Mouse (Mus musculus) heart, adult 18-20 months (tissue): ENCODE results near the gene Cdyl. TPM values are rescaled to one million over a fixed set of nuclear protein-coding genes. Genes with fewer than 3 reads are reported as not detected.

Experiments
- DNase-seq, 2 experiments: peaks; one replicate each; pipeline ENCODE4 v3.0.0; 2021 to 2022; ENCODE audit warnings: mixed read lengths in 1 of 2
- total RNA-seq, 2 experiments: library from RNA; stranded (reverse); gene quantifications; 2 replicates each; pipeline ENCODE4 v1.2.3; 2021

The Cdyl gene
- total RNA-seq, 2 experiments from 2014 or later = 6.4 to 8.6 TPM

GRCm38 (mm10) chr13:35840102-35840501 is 180.5 kb downstream of the Cdyl start:
- DNase-seq = no peak

GRCm38 (mm10) chr13:35843383-35843782 is 183.8 kb downstream of the Cdyl start:
- no peak for DNase-seq

GRCm38 (mm10) chr13:35845306-35845705 is 185.7 kb downstream of the Cdyl start:
- no peak for DNase-seq

- DNase-seq = peak; percentile 35 to 45
Observed at GRCm38 (mm10) chr13:35848694-35849093, 189.1 kb downstream of the Cdyl start.

- no peak for DNase-seq
Observed at GRCm38 (mm10) chr13:35851581-35851980, 191.9 kb downstream of the Cdyl start.

GRCm38 (mm10) chr13:35852851-35853575 is 193.4 kb downstream of the Cdyl start:
- DNase-seq = no peak

GRCm38 (mm10) chr13:35857486-35857885 is 197.9 kb downstream of the Cdyl start:
- DNase-seq = no peak

GRCm38 (mm10) chr13:35860916-35861315 is 201.3 kb downstream of the Cdyl start:
- DNase-seq = peak; percentile 26

- DNase-seq = no peak
Observed at GRCm38 (mm10) chr13:35870659-35871058, 211.0 kb downstream of the Cdyl start.

GRCm38 (mm10) chr13:35871107-35871506 is 211.5 kb downstream of the Cdyl start:
- DNase-seq = no peak

- DNase-seq = no peak
Observed at GRCm38 (mm10) chr13:35875396-35875795, 215.8 kb downstream of the Cdyl start.

GRCm38 (mm10) chr13:35878282-35878681 is 218.6 kb downstream of the Cdyl start:
- peak; percentile 21 to 52 for DNase-seq

GRCm38 (mm10) chr13:35879068-35879467 is 219.4 kb downstream of the Cdyl start:
- no peak for DNase-seq

GRCm38 (mm10) chr13:35879519-35879918 is 219.9 kb downstream of the Cdyl start:
- DNase-seq = no peak

GRCm38 (mm10) chr13:35880555-35881046 is 221.0 kb downstream of the Cdyl start:
- no peak for DNase-seq

GRCm38 (mm10) chr13:35886121-35886725 is 226.6 kb downstream of the Cdyl start:
- peak; percentile 54 to 67 for DNase-seq

GRCm38 (mm10) chr13:35892866-35893265 is 233.2 kb downstream of the Cdyl start:
- DNase-seq = no peak

GRCm38 (mm10) chr13:35905378-35905777 is 245.7 kb downstream of the Cdyl start:
- DNase-seq = no peak

GRCm38 (mm10) chr13:35905879-35906481 is 246.3 kb downstream of the Cdyl start, which contains the start of gene Rpp40:
TSS of gene Rpp40 (minus strand) at chr13:35906359.
- peak; percentile 96 for DNase-seq

GRCm38 (mm10) chr13:35911476-35911875 is 251.8 kb downstream of the Cdyl start:
- DNase-seq = no peak
